Comparison of ENCODE assay signal across 8 mouse cellular contexts in the genomic region with DNA sequence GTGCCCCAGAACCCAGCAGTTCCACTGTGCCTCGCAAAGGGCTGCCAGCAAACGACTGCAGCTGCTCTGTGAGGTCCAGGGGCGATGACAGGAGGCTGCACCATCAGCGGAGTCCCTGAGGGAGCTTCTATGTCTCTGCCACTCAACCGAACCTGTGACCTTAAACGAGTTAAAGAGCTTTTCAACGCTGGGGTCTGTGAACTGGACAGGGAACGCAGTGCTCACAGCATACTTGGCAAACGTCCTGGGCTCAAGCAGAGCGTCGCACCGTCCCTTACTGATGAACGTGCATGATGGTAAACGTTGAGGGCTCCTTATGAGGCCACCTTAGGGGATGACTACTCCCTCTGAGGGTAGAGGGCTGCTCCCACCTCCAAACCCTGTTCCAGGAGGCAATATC. TPM values are rescaled to one million over a fixed set of nuclear protein-coding genes. Genes with fewer than 3 reads are reported as not detected.
DNase-seq lines count a peak whose midpoint lies in the region; ATAC-seq and TF ChIP-seq lines count a peak whose summit lies in the region.

No protein-coding gene starts in this region.

- peak overlapping the region; percentile 80 for H3K27ac ChIP-seq in left cerebral cortex, adult 2 months
- H3K27ac ChIP-seq in embryonic facial prominence, embryonic 14.5 days (replicated peaks; ENCODE audit: low read depth, low read length), result peak overlapping the region; percentile 61; the same call in 1 of the 2 replicates
- H3K27ac ChIP-seq in intestine, embryonic 14.5 days (ENCODE audit: low read depth), result peak overlapping the region; percentile 58; the same call in 1 of the 2 replicates

- no peak overlapping the region for H3ac ChIP-seq in myocyte (ENCODE audit: control insufficient read depth, insufficient read length)

- ATAC-seq in embryonic facial prominence, embryonic 14.5 days (ENCODE audit: low read depth), result peak; percentile 2; the same call in 1 of the 2 replicates
- no peak; the same call in 1 of the 2 replicates for ATAC-seq in intestine, embryonic 14.5 days (replicated peaks; ENCODE audit: low FRiP score, low TSS enrichment, low read depth)

- no peak for TF ChIP-seq CTCF in left cerebral cortex, adult 2 months (IDR thresholded peaks at IDR 0.05)

- no peaks in the 10 kb centered on the region for H3K27me3 ChIP-seq in embryonic facial prominence, embryonic 14.5 days (replicated peaks; ENCODE audit: control insufficient read depth, insufficient read depth, low read length)
- no peaks in the 10 kb centered on the region for H3K27me3 ChIP-seq in intestine, embryonic 14.5 days (replicated peaks; ENCODE audit: control insufficient read depth, insufficient read depth, low read length)
- H3K27me3 ChIP-seq in myocyte (ENCODE audit: control insufficient read depth, insufficient read depth, insufficient read length), result no peaks in the 10 kb centered on the region

- no peak for DNase-seq in left cerebral cortex, adult 2 months (ENCODE audit: extremely low spot score in 1 of 2, low spot score in 2 of 2)
- DNase-seq in left cerebral cortex, postnatal 10 days (ENCODE audit: extremely low spot score in 1 of 2, low spot score in 2 of 2), result no peak
- DNase-seq in embryonic facial prominence, embryonic 14.5 days (ENCODE audit: low spot score), result peak; percentile 57
- no peak for DNase-seq in intestine, embryonic 14.5 days (ENCODE audit: low spot score)
- DNase-seq in cerebellum, adult 9-11 months, result no peak
- DNase-seq in urinary bladder, postnatal 25 days (ENCODE audit: low spot score), result no peak
- no peak for DNase-seq in MN1 (ENCODE audit: low spot score)

- intact Hi-C loops in left cerebral cortex, adult 2 months (cut with DNase I), result no loop called here
- intact Hi-C loops in left cerebral cortex, postnatal 10 days (cut with DNase I), result no loop called here

- peak overlapping the region; percentile 78 for H3K4me3 ChIP-seq in left cerebral cortex, adult 2 months
- peak overlapping the region; percentile 74 for H3K4me3 ChIP-seq in embryonic facial prominence, embryonic 14.5 days (ENCODE audit: low read depth, low read length)
- peak overlapping the region; percentile 66 for H3K4me3 ChIP-seq in intestine, embryonic 14.5 days (ENCODE audit: low read depth, low read length)
- H3K4me3 ChIP-seq in myocyte, result peak overlapping the region; percentile 54

- peaks cover 30% of the 10 kb centered on the region for H3K4me1 ChIP-seq in embryonic facial prominence, embryonic 14.5 days (ENCODE audit: control insufficient read depth, insufficient read depth, low read length)
- H3K4me1 ChIP-seq in intestine, embryonic 14.5 days (replicated peaks; ENCODE audit: control insufficient read depth, insufficient read depth, low read length), result peaks cover 29% of the 10 kb centered on the region

- TF ChIP-seq POLR2A in myocyte (IDR thresholded peaks at IDR 0.05; ENCODE audit: insufficient read length, low read depth), result no peak

- peak overlapping the region; percentile 78 for H3K9ac ChIP-seq in embryonic facial prominence, embryonic 14.5 days (ENCODE audit: low read depth, low read length)
- peak overlapping the region; percentile 69 for H3K9ac ChIP-seq in intestine, embryonic 14.5 days (ENCODE audit: low read length)

- H3K4me2 ChIP-seq in embryonic facial prominence, embryonic 14.5 days (ENCODE audit: low read depth, low read length), result peak overlapping the region; percentile 77
- H3K4me2 ChIP-seq in intestine, embryonic 14.5 days (ENCODE audit: low read length), result peak overlapping the region; percentile 69
- peak overlapping the region; percentile 98 for H3K4me2 ChIP-seq in myocyte (ENCODE audit: low read depth)

- H3K79me2 ChIP-seq in myocyte (ENCODE audit: control insufficient read depth, insufficient read depth), result peaks cover 21% of the 10 kb centered on the region

- H3K9me3 ChIP-seq in embryonic facial prominence, embryonic 14.5 days (ENCODE audit: control insufficient read depth, low read length), result no peaks in the 10 kb centered on the region
- H3K9me3 ChIP-seq in intestine, embryonic 14.5 days (ENCODE audit: control insufficient read depth, low read length), result no peaks in the 10 kb centered on the region

- H3K36me3 ChIP-seq in embryonic facial prominence, embryonic 14.5 days (ENCODE audit: control insufficient read depth, insufficient read depth, low read length), result peaks cover under 1% of the 10 kb centered on the region; the same call in 1 of the 2 replicates
- H3K36me3 ChIP-seq in intestine, embryonic 14.5 days (ENCODE audit: control insufficient read depth, insufficient read depth, low read length), result no peaks in the 10 kb centered on the region
- no peaks in the 10 kb centered on the region for H3K36me3 ChIP-seq in myocyte (ENCODE audit: control insufficient read depth, insufficient read depth)

- WGBS in embryonic facial prominence, embryonic 14.5 days, result 3% methylated on average over 12 of the region's 14 CpGs
- WGBS in intestine, embryonic 14.5 days, result 3% methylated on average over 14 of the region's 14 CpGs

TF ChIP-seq in myocyte, 11 proteins besides CTCF, POLR2A, EP300 and RAD21:
- no peak for TF ChIP-seq USF1 (IDR thresholded peaks at IDR 0.05; ENCODE audit: low read depth)
- peak; percentile 81 to 96 (median 94) for TF ChIP-seq MYOD1 (IDR thresholded peaks at IDR 0.05; ENCODE audit: control insufficient read depth in 1 of 3, insufficient read length in 2 of 3, low read depth in 2 of 3)
- TF ChIP-seq MYOG (IDR thresholded peaks at IDR 0.05; ENCODE audit: control insufficient read depth in 1 of 3, insufficient read depth in 1 of 3, insufficient read length in 2 of 3, low read depth in 2 of 3), result peak in 1 of 3 experiments; percentile 74
- no peak for TF ChIP-seq E2F4 (IDR thresholded peaks at IDR 0.05; ENCODE audit: insufficient read depth)
- peak; percentile 47 for TF ChIP-seq TCF3 (IDR thresholded peaks at IDR 0.05; ENCODE audit: insufficient read length, low read depth)

RNA-seq across cellular contexts. Expression of a gene that starts 0.4 kb away (rescaled TPM):
- total RNA-seq in left cerebral cortex, adult 2 months (2021), result 10 to 100 TPM; 19.8 to 22.2 TPM
- total RNA-seq in left cerebral cortex, postnatal 10 days (2021), result 10 to 100 TPM; 17.0 to 17.2 TPM
- 51.2 and 60.8 TPM in 2 replicates for polyA plus RNA-seq in embryonic facial prominence, embryonic 14.5 days (2014; fragmentation: Nextera tagmentation; extraction: Ambion mirVana)
- 51.8 and 61.0 TPM in 2 replicates for polyA plus RNA-seq in intestine, embryonic 14.5 days (2014; fragmentation: Nextera tagmentation; extraction: Ambion mirVana)
- polyA plus RNA-seq in myocyte (2012; fragmentation: generic; extraction: Trizol), result 58.4 TPM

RNA-seq across cellular contexts. Expression of a gene that starts 0.7 kb away (rescaled TPM):
- 10 to 100 TPM; 10.9 to 11.0 TPM for total RNA-seq in left cerebral cortex, adult 2 months (2021)
- total RNA-seq in left cerebral cortex, postnatal 10 days (2021), result 10 to 100 TPM; 17.4 to 18.6 TPM
- polyA plus RNA-seq in embryonic facial prominence, embryonic 14.5 days (2014; fragmentation: Nextera tagmentation; extraction: Ambion mirVana), result 5.5 and 9.9 TPM in 2 replicates
- 5.8 and 6.4 TPM in 2 replicates for polyA plus RNA-seq in intestine, embryonic 14.5 days (2014; fragmentation: Nextera tagmentation; extraction: Ambion mirVana)
- polyA plus RNA-seq in myocyte (2012; fragmentation: generic; extraction: Trizol), result 9.4 TPM

RNA-seq across cellular contexts. Expression of a gene that starts 6.5 kb away (rescaled TPM):
- total RNA-seq in left cerebral cortex, adult 2 months (2021), result 10 to 100 TPM; 65.3 to 69.8 TPM
- 10 to 100 TPM; 93.6 to 97.1 TPM for total RNA-seq in left cerebral cortex, postnatal 10 days (2021)
- 10.4 and 10.6 TPM in 2 replicates for polyA plus RNA-seq in embryonic facial prominence, embryonic 14.5 days (2014; fragmentation: Nextera tagmentation; extraction: Ambion mirVana)
- 8.8 and 9.5 TPM in 2 replicates for polyA plus RNA-seq in intestine, embryonic 14.5 days (2014; fragmentation: Nextera tagmentation; extraction: Ambion mirVana)
- 130 TPM for polyA plus RNA-seq in myocyte (2012; fragmentation: generic; extraction: Trizol)

RNA-seq across cellular contexts. Expression of a gene that starts 20.5 kb away (rescaled TPM):
- 10 to 100 TPM; 21.7 to 28.7 TPM for total RNA-seq in left cerebral cortex, adult 2 months (2021)
- 10 to 100 TPM; 21.2 to 23.6 TPM for total RNA-seq in left cerebral cortex, postnatal 10 days (2021)
- 23.5 and 25.1 TPM in 2 replicates for polyA plus RNA-seq in embryonic facial prominence, embryonic 14.5 days (2014; fragmentation: Nextera tagmentation; extraction: Ambion mirVana)
- polyA plus RNA-seq in intestine, embryonic 14.5 days (2014; fragmentation: Nextera tagmentation; extraction: Ambion mirVana), result 23.4 and 23.8 TPM in 2 replicates
- polyA plus RNA-seq in myocyte (2012; fragmentation: generic; extraction: Trizol), result 33.6 TPM

RNA-seq across cellular contexts. Expression of a gene that starts 26.5 kb away (rescaled TPM):
- total RNA-seq in left cerebral cortex, adult 2 months (2021), result 10 to 100 TPM; 63.7 to 76.7 TPM
- total RNA-seq in left cerebral cortex, postnatal 10 days (2021), result 10 to 100 TPM; 69.3 to 74.2 TPM
- 64.6 and 69.4 TPM in 2 replicates for polyA plus RNA-seq in embryonic facial prominence, embryonic 14.5 days (2014; fragmentation: Nextera tagmentation; extraction: Ambion mirVana)
- polyA plus RNA-seq in intestine, embryonic 14.5 days (2014; fragmentation: Nextera tagmentation; extraction: Ambion mirVana), result 91.4 and 93.1 TPM in 2 replicates
- polyA plus RNA-seq in myocyte (2012; fragmentation: generic; extraction: Trizol), result 75.2 TPM

Comparison
In these comparisons a context has a peak if more than half of its experiments do, and no peak if none do; other contexts are left out.
1. RNA of a gene that starts 6.5 kb away (polyA plus RNA-seq): 130 TPM in myocyte (single experiment); 10.4 to 10.6 TPM in embryonic facial prominence, embryonic 14.5 days and 8.8 to 9.5 TPM in intestine, embryonic 14.5 days; every median in the first group is over 10 times any median in the second.
2. Peak in every context shown above with its lines, with median percentiles within 50 percentile points of each other: H3K27ac ChIP-seq, H3K4me3 ChIP-seq and H3K4me2 ChIP-seq.